Mouse (Mus musculus) gastrocnemius, postnatal 14 days (tissue): ENCODE data around the gene 4931414P19Rik. TPM values are rescaled to one million over a fixed set of nuclear protein-coding genes. Genes with fewer than 3 reads are reported as not detected.
"Not testable (repeated sequence)": the region's sequence is repeated elsewhere in the genome, so short reads cannot be mapped to it uniquely, and the experiment has no call there.

Experiments
- DNase-seq: peaks from one replicate; pipeline ENCODE4 v3.0.0; 2021; ENCODE audit warnings: mixed read lengths
- intact Hi-C: fragments of 180-260 bp; cut with DNase I; formaldehyde crosslinking; loops from one replicate; pipeline ENCODE4 v1.15.1; 2025; ENCODE audit warnings: low total_unique reads
- total RNA-seq, 2 experiments: library from RNA; stranded (reverse); gene quantifications; 2 replicates each; pipeline ENCODE4 v1.2.3; 2021

Gene 4931414P19Rik
- total RNA-seq, 2 experiments from 2014 or later = 2.9 to 3.3 TPM

DNA sequence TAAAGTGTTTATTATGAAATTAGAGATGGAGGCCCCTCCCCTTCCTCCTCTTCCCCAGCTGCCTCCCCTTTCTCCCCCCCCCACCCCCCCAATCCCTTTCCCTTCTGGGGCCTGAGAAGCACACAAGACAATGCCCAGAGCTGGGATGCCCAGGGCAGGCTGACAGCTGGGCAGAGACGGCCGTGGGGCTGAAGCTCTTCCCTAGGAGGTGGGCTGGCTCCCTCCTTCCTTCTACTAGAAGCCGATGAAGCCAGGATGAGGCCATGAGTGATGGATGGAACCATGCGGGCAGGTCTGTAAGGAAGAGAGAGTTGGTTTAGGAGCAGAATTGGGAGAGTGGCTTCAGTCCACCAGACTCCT, 25.4 kb upstream of the 4931414P19Rik start:
- intact Hi-C loops = no loop called here
- no peak for DNase-seq

DNA sequence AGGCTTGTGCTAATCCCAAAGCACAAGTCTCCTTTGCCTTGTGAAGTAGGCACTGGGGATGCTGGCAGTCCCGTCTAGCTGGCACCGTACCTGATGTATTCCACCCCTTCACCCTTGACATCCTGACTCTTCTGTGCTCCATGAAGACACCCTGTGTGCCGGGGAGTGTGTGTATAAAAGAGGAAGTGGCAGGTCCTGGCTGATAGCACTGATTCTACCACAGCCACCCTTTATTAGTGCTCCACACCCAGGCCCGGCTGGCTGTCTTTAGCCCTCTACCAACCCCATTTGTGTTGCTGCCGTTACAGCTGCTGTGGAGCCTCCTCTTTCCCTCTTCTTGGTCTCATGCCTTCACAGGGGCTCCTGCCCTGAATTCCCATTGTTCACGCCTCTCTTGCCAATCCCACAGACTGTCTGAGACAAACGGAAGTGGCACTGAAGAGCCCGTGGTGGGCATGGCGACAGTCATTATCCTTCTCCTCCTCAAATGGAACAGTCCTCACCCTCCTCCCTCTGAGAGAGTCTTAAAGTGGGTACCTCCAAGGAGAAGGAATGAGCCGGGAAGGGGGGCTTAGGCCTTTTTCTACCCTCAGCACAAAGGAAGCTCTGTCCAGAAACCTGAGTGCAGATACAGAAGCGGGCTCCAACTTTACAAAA, 24.9 kb upstream of the 4931414P19Rik start:
- DNase-seq = no peak
- intact Hi-C loops = no loop called here

DNA sequence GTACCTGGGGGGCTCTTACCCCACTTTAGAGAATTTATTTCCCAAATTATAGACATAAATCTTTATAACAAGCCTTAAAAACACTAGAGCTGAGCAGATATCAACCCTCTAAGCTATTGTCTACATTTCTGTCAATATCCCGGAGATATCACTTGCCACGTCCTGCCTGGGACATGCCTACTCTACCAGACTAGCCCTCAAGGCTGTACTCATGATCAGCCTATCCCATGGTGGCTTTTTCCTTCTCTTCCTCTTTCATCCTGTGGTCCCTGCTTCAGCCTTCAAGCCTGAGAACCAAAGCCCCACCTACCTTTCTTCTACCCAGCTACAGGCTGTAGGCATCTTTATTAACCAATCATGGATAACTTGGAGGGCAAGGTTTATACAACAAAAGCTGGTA, 24.0 kb upstream of the 4931414P19Rik start:
- intact Hi-C loops = no loop called here

DNA sequence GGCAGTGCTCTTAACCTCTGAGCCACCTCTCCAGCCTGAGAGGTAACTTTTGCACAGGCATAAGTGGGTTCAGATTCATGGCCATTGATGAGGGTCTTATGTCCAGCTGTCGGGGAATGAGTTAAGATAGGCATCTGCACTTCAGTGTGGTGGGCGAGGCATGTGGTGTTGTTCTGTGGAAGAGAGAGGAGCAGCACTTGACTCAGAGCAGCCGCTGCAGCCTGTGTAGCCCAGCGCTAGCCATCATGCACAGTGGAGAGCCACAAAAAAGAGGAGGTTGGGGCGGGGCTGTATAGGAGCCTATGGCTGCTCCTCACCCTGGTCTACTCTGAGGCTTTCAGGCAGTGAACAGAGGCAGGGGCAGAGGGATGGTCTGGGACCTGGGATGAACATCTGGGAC, 22.3 kb upstream of the 4931414P19Rik start:
- intact Hi-C loops = no loop called here
- DNase-seq = no peak

More for the DNA sequence above, 24.0 kb upstream of the 4931414P19Rik start:
- DNase-seq = no peak

DNA sequence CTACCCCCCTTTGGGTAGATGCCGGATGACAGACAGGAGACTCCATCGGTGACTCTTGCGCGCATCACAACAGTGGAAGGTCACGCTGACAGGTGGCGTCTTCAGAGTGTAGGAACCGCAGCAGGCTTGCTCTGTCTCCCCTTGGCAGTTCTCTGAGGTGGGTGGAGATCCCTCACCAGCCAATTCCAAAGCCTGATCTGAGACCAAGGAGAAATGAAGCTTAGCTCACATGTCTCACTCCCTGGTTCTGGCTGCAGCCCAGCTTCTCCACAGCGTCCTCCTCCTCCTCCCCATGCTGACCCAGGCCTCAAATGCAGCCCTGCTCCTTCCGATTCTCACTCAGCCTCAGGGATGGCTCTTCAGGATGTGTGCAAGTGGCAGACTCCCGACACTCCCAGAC, 19.2 kb upstream of the 4931414P19Rik start:
- intact Hi-C loops = no loop called here
- no peak for DNase-seq

DNA sequence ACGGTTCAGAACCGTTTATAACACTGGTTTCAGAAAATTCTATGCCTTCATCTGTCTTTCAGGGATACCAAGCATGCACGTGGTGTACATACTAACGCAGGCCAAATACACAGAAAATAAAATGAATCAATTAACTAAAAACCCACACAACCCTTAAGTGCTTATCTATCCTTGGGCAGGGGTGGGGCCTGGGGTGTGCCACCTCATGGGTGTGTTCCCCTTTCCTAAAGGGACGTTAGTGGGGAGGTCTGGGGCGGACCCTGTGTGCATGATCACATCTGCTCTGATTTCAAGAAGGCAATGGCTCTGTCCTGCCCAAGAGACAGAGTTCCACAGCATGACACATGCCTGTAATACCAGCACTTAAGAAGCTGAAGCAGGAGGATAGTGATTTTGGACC, 17.5 kb upstream of the 4931414P19Rik start:
- no peak for DNase-seq
- intact Hi-C loops = no loop called here

DNA sequence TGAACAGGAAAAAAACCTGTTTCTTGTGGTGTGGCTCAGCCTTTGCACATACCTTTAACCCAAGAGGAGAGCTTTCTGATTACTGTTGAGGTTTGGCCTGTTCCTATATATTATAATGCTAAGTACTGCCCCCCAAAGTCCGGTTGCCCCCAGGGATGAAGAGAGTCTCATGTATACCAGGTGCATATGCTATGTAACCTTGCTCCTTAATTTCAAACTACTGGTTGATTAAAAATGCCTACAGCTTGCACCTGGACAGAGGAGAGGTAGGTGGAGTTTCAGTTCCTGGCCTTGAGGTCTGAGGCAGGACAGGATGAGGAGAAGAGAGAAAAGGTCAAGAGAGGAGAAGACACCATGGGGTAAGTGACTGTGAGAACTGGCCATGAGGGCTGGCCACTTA, 15.3 kb upstream of the 4931414P19Rik start, which contains the start of gene Psmb11:
TSS of gene Psmb11 (plus strand) at position 301 of the 400 bp plus-strand sequence.
- intact Hi-C loops = no loop called here
- no peak for DNase-seq

DNA sequence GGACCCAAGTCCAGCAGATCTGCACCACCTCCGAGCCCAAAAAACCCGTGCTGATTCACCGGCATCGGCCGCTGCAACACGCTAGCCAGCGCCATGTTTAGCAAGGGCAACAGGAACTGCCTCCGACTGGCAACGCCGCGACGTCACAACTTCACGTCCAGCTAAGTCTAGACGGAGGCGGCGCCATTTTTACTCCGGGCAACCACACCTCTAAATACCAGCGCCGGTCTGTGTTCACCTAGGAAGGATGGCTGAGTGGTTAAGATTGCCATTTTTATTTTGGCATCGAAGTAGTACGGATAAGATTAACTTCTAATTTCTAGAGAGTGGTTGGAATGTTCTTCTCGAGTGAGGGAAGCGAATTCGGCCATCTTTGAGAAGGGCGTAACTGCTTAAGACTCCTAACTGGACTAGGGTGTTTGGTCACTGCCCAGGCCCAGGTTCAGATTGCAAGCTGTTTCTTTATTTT, 12.1 kb upstream of the 4931414P19Rik start, which contains the start of gene Psmb5:
TSS of gene Psmb5 (minus strand) at position 126 of the 469 bp plus-strand sequence.
- peak; percentile 87 for DNase-seq
- intact Hi-C loops = no loop called here

DNA sequence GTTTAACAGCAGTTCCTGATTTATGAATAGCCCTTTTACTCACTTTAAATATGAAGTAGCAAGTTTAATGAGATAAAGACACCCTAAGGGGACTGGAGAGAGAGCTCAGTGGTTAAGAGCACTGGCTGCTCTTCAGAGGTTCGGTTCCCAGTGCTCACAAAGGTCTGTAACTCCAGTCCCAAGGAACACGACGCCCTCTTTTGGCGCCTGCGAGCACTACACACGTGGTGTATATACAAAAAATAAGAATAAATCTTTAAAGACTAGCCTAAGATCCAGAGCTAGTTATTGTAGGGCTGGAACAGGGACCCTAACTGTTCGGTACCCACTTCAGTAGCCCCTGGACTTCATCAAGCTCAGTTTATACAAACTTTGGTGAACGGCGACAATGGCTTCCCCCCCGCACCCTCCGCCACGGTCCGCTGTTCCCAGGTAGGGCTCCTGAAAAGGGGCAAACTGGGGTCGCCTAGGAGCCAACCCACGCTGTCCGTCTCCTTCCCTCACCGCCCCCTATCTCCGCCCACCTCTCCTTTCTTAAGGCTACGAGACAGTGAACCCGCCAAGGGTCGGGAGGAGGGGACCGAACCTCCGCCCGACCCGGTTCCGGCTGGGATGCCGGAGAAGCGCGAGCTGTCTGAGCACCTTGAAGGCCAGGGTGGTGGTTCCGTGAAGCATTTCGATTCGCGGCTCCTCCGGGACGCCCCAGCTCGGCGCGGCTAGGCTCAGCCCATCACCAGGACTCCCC, 11.5 kb upstream of the 4931414P19Rik start:
- no peak for DNase-seq
- intact Hi-C loops = no loop called here

DNA sequence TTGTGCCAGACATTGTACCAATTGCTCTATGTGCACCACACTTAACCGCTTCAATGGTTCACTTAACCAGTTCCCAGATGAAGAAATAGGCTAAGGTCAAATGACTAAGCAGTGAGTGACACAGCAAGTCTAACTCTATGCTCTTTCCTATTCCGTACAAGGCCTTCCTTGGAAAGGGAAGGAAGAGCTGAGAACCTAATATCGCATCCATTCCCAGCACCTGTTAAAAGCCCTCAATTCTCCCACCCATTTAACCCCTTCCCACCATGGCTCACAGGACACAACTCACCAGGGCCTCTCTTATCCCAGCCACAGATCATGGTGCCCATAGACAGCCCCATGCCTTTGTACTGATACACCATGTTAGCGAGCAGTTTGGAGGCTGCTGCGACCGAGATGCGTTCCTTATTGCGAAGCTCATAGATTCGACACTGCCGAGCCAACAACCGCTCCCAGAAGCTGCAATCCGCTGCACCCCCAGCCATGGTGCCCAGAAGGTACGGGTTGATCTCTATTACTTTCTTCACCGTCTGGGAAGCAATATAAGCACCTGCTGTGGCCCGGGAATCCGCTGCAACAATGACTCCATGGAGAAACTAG, 10.5 kb upstream of the 4931414P19Rik start:
- no peak for DNase-seq

DNA sequence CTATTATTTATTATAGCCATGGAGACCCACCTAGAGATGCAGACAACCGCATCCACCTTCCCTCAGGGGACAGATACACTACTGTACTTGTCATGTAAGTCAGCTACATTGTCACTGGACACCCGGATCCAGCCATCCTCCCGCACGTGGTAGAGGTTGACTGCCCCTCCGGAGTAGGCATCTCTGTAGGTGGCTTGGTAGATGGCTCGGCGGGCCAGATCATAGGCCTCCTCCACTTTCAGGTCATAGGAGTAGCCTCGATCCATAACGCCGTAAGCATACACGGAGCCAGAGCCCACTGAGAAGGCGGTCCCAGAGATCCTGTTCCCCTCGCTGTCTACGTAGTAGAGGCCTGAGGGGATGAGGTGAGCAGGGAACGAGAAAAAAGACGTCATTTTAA, 8.3 kb upstream of the 4931414P19Rik start:
- DNase-seq = not testable (repeated sequence)

More for the DNA sequence above, 10.5 kb upstream of the 4931414P19Rik start:
- intact Hi-C loops = no loop called here

DNA sequence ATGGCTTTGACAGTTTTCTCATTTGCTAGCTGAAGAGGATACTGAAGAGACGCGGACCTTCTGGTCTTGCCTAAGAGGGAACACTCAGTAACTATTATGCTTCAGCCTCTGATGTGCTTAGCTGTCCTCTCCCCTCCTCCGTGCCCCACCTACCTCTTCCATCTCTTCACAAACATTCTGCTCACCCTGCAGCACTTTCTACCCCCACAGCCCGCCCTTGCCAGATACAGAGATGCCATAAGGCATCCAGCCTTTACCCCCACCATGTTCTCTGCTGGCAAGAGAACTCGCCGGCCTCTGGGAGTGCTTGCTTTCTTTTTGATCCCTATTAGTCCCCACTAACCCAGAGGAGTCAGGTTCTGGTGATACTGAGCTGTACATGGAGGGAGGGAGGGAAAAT, 4.9 kb upstream of the 4931414P19Rik start:
- intact Hi-C loops = no loop called here
- DNase-seq = no peak

More for the DNA sequence above, 8.3 kb upstream of the 4931414P19Rik start:
- intact Hi-C loops = not testable (repeated sequence)

DNA sequence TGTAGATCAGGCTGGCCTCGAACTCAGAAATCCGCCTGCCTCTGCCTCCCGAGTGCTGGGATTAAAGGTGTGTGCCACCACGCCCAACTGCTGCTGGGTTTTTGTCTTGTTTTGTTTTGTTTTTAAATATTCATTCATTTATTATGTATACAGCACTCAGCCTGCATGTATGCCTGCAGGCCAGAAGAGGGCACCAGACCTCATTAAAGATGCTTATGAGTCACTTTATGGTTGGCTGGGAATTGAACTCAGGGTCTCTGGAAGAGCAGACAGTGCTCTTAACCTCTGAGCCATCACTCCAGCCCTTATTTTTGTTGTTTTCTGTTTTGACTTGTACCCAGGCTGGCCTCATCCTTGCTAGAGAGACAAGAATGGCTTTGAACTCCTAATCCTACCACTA, 4.2 kb upstream of the 4931414P19Rik start:
- intact Hi-C loops = no loop called here
- DNase-seq = no peak

DNA sequence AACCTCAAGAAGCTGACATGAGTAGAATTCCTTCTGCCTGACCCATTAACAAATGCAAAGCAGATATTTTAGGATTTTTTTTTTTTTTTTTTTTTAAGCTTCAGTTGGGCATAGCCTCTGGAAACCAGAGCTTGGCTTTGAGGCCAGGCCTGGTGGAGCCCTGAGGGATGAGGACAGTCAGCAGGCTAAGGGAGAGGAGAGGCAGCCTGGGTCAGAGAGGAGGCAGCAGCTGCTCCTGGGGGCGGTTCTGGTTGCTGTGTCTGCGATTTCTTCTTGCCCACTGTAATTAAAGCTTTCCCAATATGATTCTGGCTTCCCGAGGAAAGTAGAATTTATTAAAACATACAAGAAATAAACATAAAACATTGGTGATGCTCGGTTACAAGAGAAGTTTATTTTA, 3.5 kb upstream of the 4931414P19Rik start:
- intact Hi-C loops = no loop called here
- no peak for DNase-seq

DNA sequence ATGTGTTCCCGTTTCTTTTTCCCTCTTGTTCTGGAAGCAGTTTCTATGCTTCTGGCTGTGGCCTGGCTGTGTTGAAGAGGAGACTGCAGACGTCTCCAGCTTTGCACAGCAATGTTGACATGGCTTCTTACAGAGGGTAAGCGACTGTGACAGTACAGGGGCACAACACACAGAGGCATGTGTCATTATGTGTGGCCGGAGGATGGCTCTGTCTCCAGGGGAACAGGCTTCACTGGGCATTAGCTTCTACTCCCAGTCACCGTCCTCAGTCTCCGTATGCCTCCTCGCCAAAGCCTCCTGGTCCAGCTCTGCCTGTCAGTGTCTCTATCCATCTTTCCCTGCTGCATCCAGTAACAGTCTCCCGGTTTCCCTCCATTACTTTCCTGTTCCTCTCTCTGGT, 1.4 kb upstream of the 4931414P19Rik start:
- intact Hi-C loops = no loop called here
- no peak for DNase-seq

DNA sequence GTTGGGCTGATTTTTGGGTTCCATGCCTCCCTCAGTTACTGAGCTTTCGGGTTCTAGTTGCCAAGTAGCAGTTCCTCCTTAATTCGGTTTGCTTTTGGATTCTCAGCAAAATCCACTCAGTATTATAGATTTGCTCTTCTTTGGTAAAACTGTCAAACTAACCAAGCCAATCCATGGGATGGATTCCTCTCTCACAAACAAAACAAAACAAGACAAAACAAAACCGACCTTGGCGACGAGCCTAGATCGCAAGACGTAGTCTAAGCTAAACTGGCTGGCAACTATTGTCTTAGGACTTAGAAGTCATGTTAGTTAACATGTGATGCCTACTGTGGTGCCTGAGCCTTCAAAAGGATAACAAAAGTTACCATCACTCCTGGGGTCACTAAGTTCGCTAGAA, 2.1 kb downstream of the 4931414P19Rik start:
- intact Hi-C loops = no loop called here

DNA sequence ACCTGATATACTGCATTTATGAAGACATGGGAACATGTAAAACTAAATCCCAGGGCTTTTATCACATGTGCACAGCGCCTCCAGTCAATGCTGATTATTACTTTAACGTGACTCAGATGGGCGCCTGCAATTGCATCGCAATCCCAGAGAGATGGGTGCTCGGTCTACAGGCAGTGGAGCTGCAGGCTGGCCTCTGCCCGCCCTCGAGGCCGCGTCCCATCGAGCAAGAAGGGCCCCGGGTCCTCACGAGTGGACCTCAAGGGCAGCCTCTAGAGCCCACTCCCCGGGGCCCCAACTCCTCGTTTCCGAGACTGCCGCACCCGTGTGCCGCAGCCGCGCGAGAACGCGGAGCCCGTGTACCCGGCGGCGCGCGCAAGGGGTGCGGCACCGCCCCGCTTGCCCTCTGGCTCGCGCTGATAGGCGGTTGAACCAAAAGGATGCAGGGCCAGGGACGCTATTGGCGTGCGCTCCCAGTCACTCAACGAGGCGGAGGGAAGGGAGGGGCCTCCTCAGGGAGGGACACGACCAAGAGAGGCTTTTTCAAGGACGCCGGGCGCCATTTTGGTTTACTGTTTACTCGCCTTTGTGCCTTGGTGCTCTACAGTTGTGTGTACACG, 2.6 kb downstream of the 4931414P19Rik start:
- intact Hi-C loops = no loop called here
- peak; percentile 97 for DNase-seq

More for the DNA sequence above, 2.1 kb downstream of the 4931414P19Rik start:
- DNase-seq = no peak

DNA sequence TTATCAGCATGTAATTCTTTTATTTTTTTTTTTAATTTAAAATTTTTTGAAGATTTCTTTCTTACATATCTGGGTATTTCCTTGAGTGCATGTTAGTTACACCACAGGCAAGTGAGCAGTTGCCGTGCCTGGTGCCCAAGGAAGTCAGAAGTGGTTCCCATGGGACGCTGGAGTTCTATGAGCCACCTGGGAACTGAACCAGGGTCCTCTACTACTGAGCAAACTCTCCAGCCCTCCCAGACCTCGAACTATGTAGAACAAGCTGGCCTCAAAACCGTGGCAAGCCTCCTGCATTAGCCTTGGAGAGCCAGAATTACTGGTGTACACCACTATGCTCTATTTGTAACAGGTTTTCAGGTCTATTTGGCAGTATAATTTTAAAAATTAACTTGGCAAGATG, 3.2 kb downstream of the 4931414P19Rik start:
- intact Hi-C loops = no loop called here
- DNase-seq = no peak

DNA sequence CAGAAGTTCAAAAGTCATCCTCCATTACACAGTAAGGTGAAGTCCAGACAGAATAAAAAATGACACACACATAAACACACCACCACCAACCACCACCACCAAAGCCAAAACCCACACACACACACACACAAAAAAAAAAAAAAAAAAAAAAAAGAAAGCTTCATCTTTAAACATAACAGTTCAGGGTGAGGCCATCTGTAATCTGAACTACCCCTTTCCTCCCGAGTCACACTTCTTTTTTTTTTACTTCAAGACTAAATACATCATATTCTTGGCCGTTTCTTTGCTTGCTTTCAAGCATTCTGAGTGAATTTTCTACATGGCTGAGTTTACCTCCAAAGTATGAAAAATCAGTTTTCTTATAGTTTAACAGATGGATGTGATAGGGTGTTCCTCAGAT, 4.2 kb downstream of the 4931414P19Rik start:
- DNase-seq = no peak
- intact Hi-C loops = no loop called here

DNA sequence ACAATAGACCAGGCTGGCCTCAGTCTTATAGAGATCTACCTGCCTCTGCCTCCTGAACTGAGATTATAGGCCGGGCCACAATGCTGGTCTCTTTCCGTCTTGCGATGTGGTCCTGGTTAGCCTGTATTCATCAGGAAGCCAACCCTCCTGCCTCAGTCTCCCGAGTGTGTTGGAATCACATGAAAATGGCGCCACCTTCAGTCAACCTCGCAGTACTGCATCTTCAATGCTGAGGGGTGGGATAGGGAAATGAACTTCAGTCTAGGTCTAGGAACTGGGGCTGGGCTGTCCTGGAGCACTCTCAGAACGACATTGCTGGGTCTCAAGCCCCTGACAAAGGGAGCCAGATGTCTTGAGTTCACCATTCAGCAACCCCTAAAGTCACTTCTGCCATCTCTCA, 8.7 kb downstream of the 4931414P19Rik start:
- intact Hi-C loops = no loop called here
- DNase-seq = no peak
